Mouse (Mus musculus) cerebellum, adult 2 months (tissue): ENCODE results near the gene Add2.

ENCODE experiments used
- CTCF ChIP-seq: fragments of 200-500 bp; IDR thresholded peaks from 2 replicates; pipeline ENCODE4 v1.5.1; 2011; ENCODE audit warnings: low read depth, mild to moderate bottlenecking, control low read depth, low read length, moderate library complexity, borderline replicate concordance; ENCODE audit not compliant: insufficient read depth
- POLR2A ChIP-seq: fragments of 200-500 bp; IDR thresholded peaks from 2 replicates; pipeline ENCODE4 v1.6.1; 2011; ENCODE audit warnings: low read length, control low read depth, borderline replicate concordance; ENCODE audit not compliant: insufficient read depth

GRCm38 (mm10) chr6:86095518-86095917 lies 67.0 kb downstream of the Add2 start:
- TF ChIP-seq CTCF, result no peak
- TF ChIP-seq POLR2A, result no peak
